Mouse (Mus musculus) E14TG2a.4 (cell line): ENCODE measurements at regions not wholly inside any gene's neighbourhood (a gene's known extent, or its start where the extent isn't known, plus 50 kb on each side); places are given as distances from the start of the nearest gene placed in this dataset.
"Not testable (repeated sequence)": the region's sequence is repeated elsewhere in the genome, so short reads cannot be mapped to it uniquely, and the experiment has no call there.

Experiments used
- H3K27me3 ChIP-seq: 2 replicates; pipeline ENCODE4 v1.6.1; 2014; ENCODE audit warnings: low read length, control low read depth; ENCODE audit not compliant: insufficient read depth
- H3K36me3 ChIP-seq: 2 replicates; pipeline ENCODE4 v1.6.1; 2014; ENCODE audit warnings: low read length, control low read depth; ENCODE audit not compliant: insufficient read depth
- H3K4me1 ChIP-seq: replicated peaks from 2 replicates; pipeline ENCODE4 v1.6.1; 2014; ENCODE audit warnings: low read depth, low read length, control low read depth
- H3K4me3 ChIP-seq: replicated peaks from 2 replicates; pipeline ENCODE4 v1.5.1; 2014; ENCODE audit warnings: mild to moderate bottlenecking, low read length
- H3K9me3 ChIP-seq: 2 replicates; pipeline ENCODE4 v1.6.1; 2014; ENCODE audit warnings: low read length, control low read depth
- CTCF ChIP-seq: conservative IDR thresholded peaks from 2 replicates; pipeline ENCODE4 v1.5.1; 2014; ENCODE audit warnings: low read length
- NANOG ChIP-seq: IDR thresholded peaks from 2 replicates; pipeline ENCODE4 v1.6.1; 2014; ENCODE audit warnings: borderline replicate concordance, low read length, mixed read lengths
- POU5F1 ChIP-seq: IDR thresholded peaks from 2 replicates; pipeline ENCODE4 v1.6.1; 2014; ENCODE audit warnings: low read length, borderline replicate concordance

DNA sequence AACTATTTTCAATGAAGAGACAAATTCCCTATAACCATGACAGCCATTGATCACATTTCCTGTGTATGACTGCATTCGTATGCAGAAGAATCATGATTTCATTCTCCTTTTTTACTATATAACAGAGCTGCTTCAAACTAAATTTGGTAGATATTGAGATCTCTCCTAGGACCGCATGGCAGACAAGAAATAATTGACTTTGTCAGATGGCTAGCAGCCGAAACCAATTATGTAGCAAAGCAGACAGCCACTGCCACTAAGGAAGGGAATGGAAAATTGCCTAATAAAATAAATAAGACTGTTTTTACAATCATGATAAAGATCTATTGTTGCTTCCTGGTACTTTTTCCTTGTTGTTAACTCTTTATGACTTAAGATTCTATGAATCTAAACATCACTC, 1143.6 kb upstream of the Gm12353 start:
- Histone ChIP-seq H3K27me3 (no peaks in the 10 kb centered on the region), H3K9me3 (no peaks in the 10 kb centered on the region), H3K4me3 (no peak overlapping the region), H3K36me3 (no peaks in the 10 kb centered on the region), H3K4me1 (no peaks in the 10 kb centered on the region)
- TF ChIP-seq POU5F1 (no peak), NANOG (no peak), CTCF (no peak)

DNA sequence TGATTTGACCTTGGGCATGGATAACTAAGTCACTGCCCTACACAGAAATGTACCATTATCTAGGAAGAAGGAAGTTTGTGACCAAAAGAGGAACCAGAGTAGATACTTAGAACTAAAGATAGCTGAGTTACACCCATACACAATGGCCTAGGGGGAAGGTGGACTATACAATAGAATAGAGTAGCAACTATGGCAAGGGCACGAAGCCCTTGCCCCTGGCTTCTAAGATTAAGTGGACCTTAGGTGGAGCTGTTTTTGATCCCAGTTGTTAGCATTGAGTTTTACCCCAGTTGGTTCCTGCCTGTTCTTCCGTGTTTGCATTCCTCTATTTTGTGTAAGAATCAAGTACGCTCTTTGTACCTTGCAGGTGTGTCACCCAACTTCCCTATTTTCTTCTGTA, 1137.0 kb upstream of the Gm12353 start:
- peaks cover 22% of the 10 kb centered on the region for H3K36me3 ChIP-seq
- H3K9me3 ChIP-seq, result peaks cover 40% of the 10 kb centered on the region
- peaks cover 10% of the 10 kb centered on the region for H3K4me1 ChIP-seq
- H3K27me3 ChIP-seq, H3K4me3 ChIP-seq: not testable (repeated sequence)

DNA sequence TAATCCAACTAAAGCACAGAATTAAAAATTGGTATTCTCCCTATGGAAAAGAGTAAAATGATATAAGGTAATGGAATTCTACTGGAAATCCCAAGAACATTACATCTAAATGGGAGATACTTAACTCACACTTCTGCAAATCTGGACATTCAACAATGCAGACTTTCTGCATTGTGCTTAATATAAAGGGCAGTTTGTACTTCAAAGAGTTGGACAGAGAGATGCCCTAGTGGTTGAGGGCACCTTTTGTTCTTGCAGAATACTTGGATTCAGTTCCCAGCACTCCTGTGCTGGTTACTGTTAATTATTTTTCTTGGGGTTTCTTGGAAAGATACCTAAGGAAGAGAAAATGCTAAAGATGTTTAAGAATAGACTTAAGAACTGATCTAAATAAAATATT, 1135.7 kb upstream of the Gm12353 start:
- H3K9me3 ChIP-seq, result peaks cover 49% of the 10 kb centered on the region
- H3K27me3 ChIP-seq, result no peaks in the 10 kb centered on the region
- peaks cover 22% of the 10 kb centered on the region for H3K36me3 ChIP-seq
- peak; percentile 67; the same call in 1 of the 2 replicates for TF ChIP-seq NANOG
- TF ChIP-seq CTCF, result no peak
- no peak overlapping the region for H3K4me3 ChIP-seq
- peaks cover 10% of the 10 kb centered on the region for H3K4me1 ChIP-seq
